Mouse (Mus musculus): ENCODE data around the gene Gm39566. TPM values are rescaled to one million over a fixed set of nuclear protein-coding genes. Genes with fewer than 3 reads are reported as not detected.

The Gm39566 gene
- total RNA-seq, 4 experiments from 2014 or later: not detected

GRCm38 (mm10) chr11:69834001-69834549 lies 19.0 kb upstream of the Gm39566 start:
- DNase-seq: no peak

GRCm38 (mm10) chr11:69833554-69833953 lies 18.5 kb upstream of the Gm39566 start:
- DNase-seq: no peak

- DNase-seq: no peak
Measured at GRCm38 (mm10) chr11:69828832-69829231, 13.7 kb upstream of the Gm39566 start.

GRCm38 (mm10) chr11:69823456-69823855 lies 8.4 kb upstream of the Gm39566 start:
- no peak for DNase-seq

- no peak for DNase-seq
Measured at GRCm38 (mm10) chr11:69822080-69822479, 7.0 kb upstream of the Gm39566 start, which contains the start of gene Spem1. Spem1 (minus strand) TSS chr11:69822180.

GRCm38 (mm10) chr11:69818871-69819270 lies 3.8 kb upstream of the Gm39566 start:
- no peak for DNase-seq

- no peak for DNase-seq
Measured at GRCm38 (mm10) chr11:69818365-69818764, 3.3 kb upstream of the Gm39566 start, which contains the start of gene Spem2. Spem2 (minus strand) TSS chr11:69818465.

- no peak for DNase-seq
Measured at GRCm38 (mm10) chr11:69816520-69816919, 1.4 kb upstream of the Gm39566 start.

GRCm38 (mm10) chr11:69810280-69810679 lies 4.8 kb downstream of the Gm39566 start:
- DNase-seq: no peak

- no peak for DNase-seq
Measured at GRCm38 (mm10) chr11:69807641-69808040, 7.5 kb downstream of the Gm39566 start.

- no peak for DNase-seq
Measured at GRCm38 (mm10) chr11:69806378-69806777, 8.7 kb downstream of the Gm39566 start.

- no peak for DNase-seq
Measured at GRCm38 (mm10) chr11:69804972-69805909, 9.9 kb downstream of the Gm39566 start, which contains the start of gene Tmem102. Tmem102 (minus strand) TSS chr11:69805624.

- DNase-seq: no peak
Measured at GRCm38 (mm10) chr11:69804652-69804940, 10.5 kb downstream of the Gm39566 start.

GRCm38 (mm10) chr11:69803786-69804651 lies 11.1 kb downstream of the Gm39566 start:
- peak; percentile 77 for DNase-seq

GRCm38 (mm10) chr11:69803328-69803727 lies 11.8 kb downstream of the Gm39566 start:
- DNase-seq: no peak

GRCm38 (mm10) chr11:69802648-69803105 lies 12.4 kb downstream of the Gm39566 start:
- peak; percentile 81 for DNase-seq

GRCm38 (mm10) chr11:69801379-69801977 lies 13.6 kb downstream of the Gm39566 start, which contains the start of gene Fgf11:
Fgf11 (minus strand) TSS chr11:69801857.
- no peak for DNase-seq

- DNase-seq: no peak
Measured at GRCm38 (mm10) chr11:69800392-69801197, 14.5 kb downstream of the Gm39566 start.

- DNase-seq: no peak
Measured at GRCm38 (mm10) chr11:69800138-69800391, 15.0 kb downstream of the Gm39566 start.

- DNase-seq: no peak
Measured at GRCm38 (mm10) chr11:69799394-69800137, 15.5 kb downstream of the Gm39566 start.

GRCm38 (mm10) chr11:69797924-69798323 lies 17.2 kb downstream of the Gm39566 start:
- DNase-seq: no peak

Data from adrenal gland, adult 8-10 months (tissue).